Mouse (Mus musculus): Measurements from ENCODE around the gene Vpreb3.

Gene Vpreb3

DNA sequence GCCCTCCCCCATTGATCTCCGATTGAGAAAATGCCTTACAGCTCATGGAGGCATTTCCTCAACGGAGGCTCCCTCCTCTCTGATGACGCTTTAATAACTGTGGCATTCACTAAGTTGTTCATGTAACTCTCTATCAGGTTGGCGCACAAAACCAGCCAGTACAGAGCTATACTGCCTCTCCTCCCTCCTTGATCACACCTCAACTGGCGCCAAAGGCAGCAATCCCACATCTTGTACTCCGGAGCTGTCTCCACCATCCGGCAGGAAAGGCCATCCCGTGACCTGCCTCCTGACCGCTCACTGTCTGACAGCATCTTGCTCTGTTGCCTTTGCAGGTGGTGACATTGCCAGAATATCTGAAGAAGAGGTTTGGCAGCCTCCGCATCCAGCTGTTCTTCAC lies 31.0 kb downstream of the Vpreb3 start:
- WGBS, result 92% methylated on average over 10 of the region's 10 CpGs

DNA sequence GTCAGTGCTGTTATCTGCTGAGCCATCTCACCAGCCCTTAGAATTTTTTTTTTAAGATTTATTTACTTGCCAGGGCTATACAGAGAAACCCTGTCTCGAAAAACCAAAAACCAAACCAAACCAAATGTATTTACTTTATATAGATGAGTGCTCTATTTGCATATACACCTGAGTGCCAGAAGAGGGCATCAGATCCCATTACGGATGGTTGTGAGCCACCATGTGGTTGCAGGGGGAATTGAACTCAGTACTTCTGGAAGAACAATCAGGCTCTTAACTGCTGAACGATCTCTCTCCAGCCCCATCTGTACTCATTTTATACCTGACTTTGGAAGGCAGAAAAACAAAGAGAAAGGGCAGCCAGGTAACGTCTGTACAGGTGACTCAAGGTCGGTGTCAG lies 32.4 kb downstream of the Vpreb3 start:
- WGBS, result 70% methylated on average over 5 of the region's 5 CpGs

DNA sequence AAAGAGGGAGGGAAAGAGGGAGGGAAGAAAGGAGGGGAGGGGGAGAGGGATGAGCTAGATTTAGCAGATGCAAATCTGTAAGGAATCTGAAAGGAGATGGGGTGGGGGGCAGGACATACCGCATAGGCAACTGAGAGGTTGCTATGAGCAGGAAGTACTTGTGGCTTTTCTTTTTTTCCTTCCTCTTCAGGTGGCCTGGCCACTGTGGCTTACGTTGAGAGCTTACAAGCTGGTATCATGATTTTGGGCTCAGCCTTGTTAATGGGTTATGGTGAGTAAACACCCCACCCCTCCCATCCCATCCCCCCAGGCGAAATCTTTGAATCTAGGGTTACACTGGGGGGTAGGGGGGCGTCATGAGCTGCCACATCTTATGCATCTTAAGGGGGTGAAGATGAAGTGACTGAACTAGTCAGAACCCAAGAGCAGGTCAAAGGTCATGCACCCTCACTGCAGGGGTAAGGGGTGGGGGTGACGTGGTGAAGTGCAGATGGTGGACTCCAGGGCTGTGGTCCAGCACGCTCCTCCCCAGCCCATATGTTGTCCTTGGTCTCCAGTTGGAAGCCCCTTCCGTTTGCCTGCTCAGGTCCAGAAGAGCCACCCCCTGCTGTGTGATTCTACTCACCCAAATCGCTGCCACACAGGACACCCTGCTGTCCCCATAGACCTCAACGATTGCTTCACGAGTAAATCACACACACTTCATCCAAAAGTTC lies 35.4 kb downstream of the Vpreb3 start:
- 42% methylated on average over 10 of the region's 10 CpGs for WGBS

DNA sequence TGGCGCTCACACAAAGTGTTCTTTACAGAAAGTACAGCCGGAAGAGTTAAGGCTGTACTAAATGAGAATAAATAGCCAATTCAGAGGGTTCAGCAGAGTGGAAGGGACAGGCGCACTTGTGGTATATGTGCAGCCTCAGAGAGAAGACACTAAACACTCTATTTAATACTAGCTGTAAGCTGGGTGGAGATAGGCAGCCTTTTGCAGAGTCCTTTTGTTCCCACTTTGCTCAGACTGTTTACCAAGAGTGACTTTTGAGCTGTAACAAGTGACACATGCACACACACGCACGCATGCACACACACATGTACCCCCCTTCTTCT lies 35.9 kb downstream of the Vpreb3 start:
- WGBS, result 36% methylated on average over 5 of the region's 5 CpGs

DNA sequence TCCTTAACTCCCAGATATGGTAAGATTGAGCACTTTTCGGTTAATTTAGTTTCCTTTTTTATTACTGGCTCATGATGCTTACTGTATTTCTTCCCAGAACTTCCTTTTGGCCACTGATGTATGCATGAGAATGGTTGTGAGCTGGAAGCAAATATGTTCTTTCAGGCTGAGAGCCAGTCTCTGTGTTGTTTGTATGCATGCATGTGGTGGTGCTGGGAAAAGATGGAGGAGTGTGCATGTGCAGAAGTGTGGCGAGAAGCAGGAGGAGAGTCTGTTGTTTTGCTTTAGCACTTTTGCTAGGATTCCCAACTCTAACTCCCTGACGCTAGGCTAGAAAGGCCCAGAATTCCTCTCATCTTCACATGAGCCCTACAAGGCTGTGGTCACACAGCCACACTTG lies 36.6 kb downstream of the Vpreb3 start:
- WGBS, result 66% methylated on average over 3 of the region's 3 CpGs

DNA sequence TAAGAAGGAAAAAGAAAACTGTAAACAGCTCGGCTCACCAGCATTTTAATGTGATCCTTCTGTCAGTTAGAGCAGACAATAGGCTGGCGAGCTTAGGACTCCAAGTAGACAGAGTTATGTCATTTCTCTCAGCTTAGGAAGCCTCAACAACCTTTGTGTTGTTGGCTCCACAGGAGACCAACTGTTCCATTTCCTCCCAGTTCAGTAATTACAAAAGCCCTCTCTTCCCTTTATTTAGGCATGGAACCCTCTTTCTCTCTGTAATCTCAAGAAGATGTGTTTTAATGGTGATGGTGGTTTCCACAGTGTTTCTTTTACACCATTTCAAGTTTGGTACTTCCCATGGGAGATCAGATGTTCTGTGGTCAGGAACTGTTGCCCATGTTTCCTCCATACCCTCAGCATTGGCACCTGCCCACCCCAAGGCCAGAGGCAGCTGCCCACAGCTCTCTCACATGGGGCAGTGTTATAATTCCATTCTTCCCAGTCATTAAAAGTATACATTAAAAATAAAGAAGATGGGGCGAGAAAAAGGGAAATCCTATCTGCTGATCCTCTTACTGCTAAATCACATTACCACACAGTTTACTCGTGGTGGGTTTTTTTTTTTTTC lies 47.7 kb downstream of the Vpreb3 start:
- 82% methylated on average over 4 of the region's 4 CpGs for WGBS

DNA sequence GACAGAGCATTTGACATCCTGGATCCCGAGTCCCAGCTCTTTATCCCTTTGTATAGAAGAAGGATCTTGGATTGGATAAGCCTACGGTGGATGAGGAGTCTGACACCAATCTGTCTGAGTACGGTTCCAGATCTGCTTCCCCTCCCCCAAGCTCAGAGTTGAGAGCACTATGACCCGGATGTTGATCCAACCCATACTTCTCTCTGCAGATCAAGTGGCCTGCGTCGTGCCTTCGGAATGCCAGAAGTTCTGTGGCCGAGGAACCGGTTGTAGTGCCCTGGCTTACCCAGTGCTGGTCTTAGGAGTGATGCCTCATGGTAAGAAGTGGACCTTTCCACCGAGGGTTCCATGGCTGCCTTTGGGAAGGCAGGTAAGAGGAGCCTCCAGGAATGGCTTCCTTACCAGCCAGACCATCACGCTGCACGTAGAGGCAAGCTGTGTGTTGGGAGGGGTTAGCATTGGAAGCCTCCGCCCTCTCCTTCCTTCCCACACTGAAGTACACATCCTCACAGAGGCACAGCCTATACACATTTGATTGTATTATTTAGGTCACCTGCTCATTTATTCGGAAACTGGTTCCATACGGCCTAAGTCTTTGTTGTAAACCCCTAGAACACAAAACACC lies 50.9 kb downstream of the Vpreb3 start:
- 87% methylated on average over 15 of the region's 15 CpGs for WGBS

DNA sequence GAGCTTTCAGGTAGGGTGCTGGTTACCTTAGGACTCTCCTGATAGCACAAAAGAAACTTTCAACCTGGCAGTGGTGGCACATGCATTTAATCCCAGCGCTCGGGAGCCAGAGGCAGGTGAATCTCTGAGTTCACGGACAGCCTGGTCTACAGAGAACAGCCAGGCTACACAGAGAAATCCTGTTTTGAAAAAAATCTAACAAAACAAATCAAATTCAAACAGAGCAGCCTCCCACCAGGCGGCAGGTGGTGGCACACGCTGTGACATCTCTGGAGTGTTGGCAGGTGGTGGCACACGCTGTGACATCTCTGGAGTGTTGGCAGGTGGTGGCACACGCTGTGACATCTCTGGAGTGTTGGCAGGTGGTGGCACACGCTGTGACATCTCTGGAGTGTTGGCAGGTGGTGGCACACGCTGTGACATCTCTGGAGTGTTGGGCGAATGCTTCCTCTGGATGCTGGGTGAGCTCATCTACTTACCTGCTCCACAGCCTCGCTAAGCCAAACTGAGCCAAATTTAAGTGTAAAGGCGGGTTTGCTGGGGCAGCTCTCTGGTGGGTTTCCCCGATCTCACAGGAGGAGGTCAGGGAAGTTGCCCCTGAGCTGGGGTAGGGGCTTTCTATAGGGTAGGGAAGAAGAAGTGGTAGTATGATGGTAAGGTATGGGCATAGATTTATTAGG lies 51.8 kb downstream of the Vpreb3 start:
- 62% methylated on average over 13 of the region's 13 CpGs for WGBS

DNA sequence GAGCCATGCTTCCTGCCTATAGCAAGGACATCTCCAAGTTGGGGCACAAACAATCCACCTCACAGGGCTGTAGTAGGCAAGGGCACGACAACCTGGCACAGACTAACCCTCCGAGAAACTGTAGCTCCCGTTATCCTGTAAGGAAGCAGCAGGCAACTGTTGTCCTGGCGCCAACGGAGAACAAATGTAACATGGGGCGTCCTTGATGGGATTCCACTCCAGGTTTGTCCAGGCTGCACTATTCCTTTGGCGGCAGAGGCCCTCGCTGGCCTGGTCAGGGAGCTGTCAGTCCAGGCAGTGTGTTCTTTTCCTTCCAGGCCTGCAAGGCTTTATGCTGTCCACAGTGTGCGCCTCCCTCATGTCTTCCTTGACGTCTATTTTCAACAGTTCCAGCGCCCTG lies 52.6 kb downstream of the Vpreb3 start:
- WGBS, result 83% methylated on average over 11 of the region's 11 CpGs

DNA sequence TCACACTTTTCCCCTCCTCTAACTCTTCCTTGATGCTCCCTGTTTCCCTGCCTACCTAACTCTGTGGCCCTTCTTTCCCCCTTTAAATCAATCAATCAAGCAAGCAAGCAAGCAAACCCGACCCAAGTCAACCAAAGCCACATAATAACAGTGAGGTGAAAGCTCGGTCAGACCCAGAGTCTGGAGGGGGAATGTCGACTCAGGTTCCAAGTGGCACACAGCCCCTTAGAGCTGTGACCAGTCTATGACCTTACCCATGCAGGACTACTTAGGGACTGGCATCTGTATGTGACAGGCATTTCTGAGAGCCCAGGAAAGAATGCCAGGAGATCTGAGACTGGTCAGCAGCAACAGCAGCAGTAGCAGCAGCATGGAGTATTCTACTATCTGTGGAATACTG lies 53.5 kb downstream of the Vpreb3 start:
- WGBS, result 82% methylated on average over 3 of the region's 3 CpGs

All from cerebral cortex, adult 2 months (tissue).